Mouse (Mus musculus) kidney, embryonic 16.5 days (tissue): ENCODE results near the gene H2-Q6. TPM values are rescaled to one million over a fixed set of nuclear protein-coding genes. Genes with fewer than 3 reads are reported as not detected.
"Not testable (repeated sequence)": the region's sequence is repeated elsewhere in the genome, so short reads cannot be mapped to it uniquely, and the experiment has no call there.

ENCODE experiments used
- ATAC-seq: fragments of 200-750 bp; cut with Nextera tagmentation; 2 replicates; pipeline ENCODE4 v1.8.0; 2017; ENCODE audit warnings: moderate TSS enrichment; ENCODE audit not compliant: low FRiP score, low TSS enrichment
- H3K27ac ChIP-seq: fragments of 300-500 bp; sonication (generic); 2 replicates; pipeline ENCODE4 v1.5.1; 2014; ENCODE audit warnings: low read length
- H3K27me3 ChIP-seq: fragments of 300-500 bp; sonication (generic); 2 replicates; pipeline ENCODE4 v1.6.1; 2014; ENCODE audit warnings: low read length, control low read depth, mixed read lengths; ENCODE audit not compliant: insufficient read depth
- H3K36me3 ChIP-seq: fragments of 300-500 bp; sonication (generic); 2 replicates; pipeline ENCODE4 v1.6.1; 2014; ENCODE audit warnings: low read length, control low read depth, mixed read lengths; ENCODE audit not compliant: insufficient read depth
- H3K4me1 ChIP-seq: fragments of 300-500 bp; sonication (generic); 2 replicates; pipeline ENCODE4 v1.6.1; 2014; ENCODE audit warnings: low read length, control low read depth, mixed read lengths; ENCODE audit not compliant: insufficient read depth
- H3K4me2 ChIP-seq: fragments of 300-500 bp; sonication (generic); replicated peaks from 2 replicates; pipeline ENCODE4 v1.6.1; 2014; ENCODE audit warnings: low read depth, low read length
- H3K4me3 ChIP-seq: fragments of 300-500 bp; sonication (generic); 2 replicates; pipeline ENCODE4 v1.5.1; 2014; ENCODE audit warnings: mild to moderate bottlenecking, low read length
- H3K9ac ChIP-seq: fragments of 300-500 bp; sonication (generic); replicated peaks from 2 replicates; pipeline ENCODE4 v1.6.1; 2014; ENCODE audit warnings: low read length
- H3K9me3 ChIP-seq: fragments of 300-500 bp; sonication (generic); 2 replicates; pipeline ENCODE4 v1.6.1; 2016; ENCODE audit warnings: low read length, control low read depth
- WGBS: fragments of 180-500 bp; shearing (Covaris S2); extraction: QIAGEN DNeasy Blood & Tissue Kit; methylation state at CpG from one replicate; pipeline ENCODE4 v1.1.7; 2014; 5-methylcytosine and 5-hydroxymethylcytosine counted together
- polyA plus RNA-seq: library from polyadenylated mRNA; unstranded; fragments of >200 nt; fragmentation: Nextera tagmentation; extraction: Ambion mirVana; gene quantifications from 2 replicates; pipeline ENCODE4 v1.2.1, GENCODE M21; 2015

H2-Q6 gene
- 4.4 and 5.7 TPM in 2 replicates for polyA plus RNA-seq

GRCm38 (mm10) chr17:35424624-35425416 is at the start of gene H2-Q6:
Gene H2-Q6 (plus strand): TSS chr17:35424850.
- Histone ChIP-seq H3K9ac (peak within 1 kb of the TSS; percentile 49), H3K4me3 (peak within 1 kb of the TSS; percentile 43), H3K4me2 (peak within 1 kb of the TSS; percentile 68), H3K27me3 (peaks cover 15% of the 10 kb centered on the region)
- H3K27ac ChIP-seq, H3K36me3 ChIP-seq, H3K4me1 ChIP-seq, H3K9me3 ChIP-seq: not testable (repeated sequence)
- ATAC-seq: peak; percentile 84
- under 1% methylated on average over 51 of the region's 66 CpGs for WGBS

- H3K4me2 ChIP-seq: peak within 1 kb of the TSS; percentile 78
- peaks cover 5% of the 10 kb centered on the region; the same call in 1 of the 2 replicates for H3K9me3 ChIP-seq
- H3K4me1 ChIP-seq: no peaks in the 10 kb centered on the region; the same call in 1 of the 2 replicates
- H3K9ac ChIP-seq: peak within 1 kb of the TSS; percentile 69
- 0% methylated on average over 10 of the region's 16 CpGs for WGBS
- H3K27me3 ChIP-seq: no peaks in the 10 kb centered on the region
- H3K27ac ChIP-seq: no peak within 1 kb of the TSS
- H3K4me3 ChIP-seq: peak within 1 kb of the TSS; percentile 74
- no peaks in the 10 kb centered on the region for H3K36me3 ChIP-seq
- ATAC-seq: peak; percentile 96
Measured at GRCm38 (mm10) chr17:35379369-35379728, 45.3 kb upstream of the H2-Q6 start, which contains the start of gene H2-Q4. Gene H2-Q4 (plus strand): TSS chr17:35379617.

GRCm38 (mm10) chr17:35379729-35380451 is 44.8 kb upstream of the H2-Q6 start:
- H3K27ac ChIP-seq: no peak overlapping the region
- H3K9ac ChIP-seq: peak overlapping the region; percentile 69
- H3K36me3 ChIP-seq: no peaks in the 10 kb centered on the region
- no peaks in the 10 kb centered on the region; the same call in 1 of the 2 replicates for H3K4me1 ChIP-seq
- WGBS: under 1% methylated on average over 68 of the region's 70 CpGs
- no peaks in the 10 kb centered on the region for H3K27me3 ChIP-seq
- peaks cover 5% of the 10 kb centered on the region; the same call in 1 of the 2 replicates for H3K9me3 ChIP-seq
- ATAC-seq: peak; percentile 69
- H3K4me3 ChIP-seq: peak overlapping the region; percentile 74
- H3K4me2 ChIP-seq: peak overlapping the region; percentile 78

- not testable (repeated sequence) for H3K36me3 ChIP-seq, H3K9me3 ChIP-seq, ATAC-seq, H3K4me2 ChIP-seq, H3K4me1 ChIP-seq, H3K27ac ChIP-seq, H3K9ac ChIP-seq, H3K27me3 ChIP-seq, H3K4me3 ChIP-seq
- WGBS: 4% methylated on average over 7 of the region's 7 CpGs
Measured at GRCm38 (mm10) chr17:35389796-35390195, 34.9 kb upstream of the H2-Q6 start.

GRCm38 (mm10) chr17:35392671-35393070 is 32.0 kb upstream of the H2-Q6 start:
- H3K4me3 ChIP-seq, H3K4me2 ChIP-seq, H3K4me1 ChIP-seq, ATAC-seq, H3K27me3 ChIP-seq, H3K36me3 ChIP-seq, H3K9me3 ChIP-seq, H3K27ac ChIP-seq, H3K9ac ChIP-seq: not testable (repeated sequence)
- 63% methylated on average over 2 of the region's 2 CpGs for WGBS

- H3K4me2 ChIP-seq: peak overlapping the region; percentile 53
- H3K4me3 ChIP-seq: peak overlapping the region; percentile 35
- H3K9me3 ChIP-seq, H3K27ac ChIP-seq, H3K27me3 ChIP-seq, H3K36me3 ChIP-seq, H3K9ac ChIP-seq, H3K4me1 ChIP-seq: not testable (repeated sequence)
- 2% methylated on average over 50 of the region's 75 CpGs for WGBS
- peak; percentile 92 for ATAC-seq
Measured at GRCm38 (mm10) chr17:35393864-35394800, 30.5 kb upstream of the H2-Q6 start.

GRCm38 (mm10) chr17:35396956-35397355 is 27.7 kb upstream of the H2-Q6 start:
- H3K4me1 ChIP-seq, ATAC-seq, H3K27me3 ChIP-seq, H3K36me3 ChIP-seq, H3K4me3 ChIP-seq, H3K4me2 ChIP-seq, H3K9ac ChIP-seq, H3K27ac ChIP-seq, H3K9me3 ChIP-seq: not testable (repeated sequence)
- 88% methylated on average over 2 of the region's 2 CpGs for WGBS

- not testable (repeated sequence) for H3K4me1 ChIP-seq, H3K4me3 ChIP-seq, H3K27me3 ChIP-seq, ATAC-seq, H3K4me2 ChIP-seq, H3K27ac ChIP-seq, H3K9ac ChIP-seq, H3K9me3 ChIP-seq, H3K36me3 ChIP-seq
- WGBS: no CpG with 5 or more reads among the region's 1 CpGs
Measured at GRCm38 (mm10) chr17:35413057-35413456, 11.6 kb upstream of the H2-Q6 start.

- ATAC-seq, H3K9me3 ChIP-seq, H3K27me3 ChIP-seq, H3K4me3 ChIP-seq, H3K4me2 ChIP-seq, H3K4me1 ChIP-seq, H3K36me3 ChIP-seq, H3K9ac ChIP-seq, H3K27ac ChIP-seq: not testable (repeated sequence)
- WGBS: 71% methylated on average over 3 of the region's 10 CpGs
Measured at GRCm38 (mm10) chr17:35415273-35416129, 9.1 kb upstream of the H2-Q6 start.
